In genomic region chr10:80997332-80997731, GRCm38 (mm10) we compare ENCODE assay signal across 25 mouse cellular contexts. TPM values are rescaled to one million over a fixed set of nuclear protein-coding genes. Genes with fewer than 3 reads are reported as not detected.
DNase-seq lines count a peak whose midpoint lies in the region; ATAC-seq and TF ChIP-seq lines count a peak whose summit lies in the region.
"Had no signal": no experiment of that assay in that cellular context is flagged by ENCODE, and none has a peak within 500 bp of the region (broad histone marks: within the 10 kb centered on the region; RNA-seq: fewer than 3 reads in every experiment).

No protein-coding gene starts in this region.

- no peaks in the 10 kb centered on the region; the same call in none of the 2 replicates for H3K4me1 ChIP-seq in hindbrain, embryonic 11.5 days (replicated peaks; ENCODE audit: control insufficient read depth, insufficient read depth, low read length)
- H3K4me1 ChIP-seq in hindbrain, embryonic 10.5 days (replicated peaks), result peaks cover 43% of the 10 kb centered on the region
- H3K4me1 ChIP-seq in CH12.LX (ENCODE audit: control insufficient read depth in 1 of 2, insufficient read depth in 2 of 2), result peaks cover 14 to 44% of the 10 kb centered on the region in 2 experiments
- peaks cover 66% of the 10 kb centered on the region for H3K4me1 ChIP-seq in E14TG2a.4 (replicated peaks; ENCODE audit: low read depth, low read length)
- peaks cover 14% of the 10 kb centered on the region for H3K4me1 ChIP-seq in cortical plate, adult 2 months (ENCODE audit: control insufficient read depth, insufficient read depth, low read length)
- peaks cover 15% of the 10 kb centered on the region for H3K4me1 ChIP-seq in liver, embryonic 11.5 days (replicated peaks; ENCODE audit: control insufficient read depth, insufficient read depth, low read length)

- WGBS in hindbrain, embryonic 11.5 days, result 84% methylated on average over 8 of the region's 8 CpGs
- 85% methylated on average over 8 of the region's 8 CpGs for WGBS in hindbrain, embryonic 10.5 days
- 78% methylated on average over 8 of the region's 8 CpGs for WGBS in liver, embryonic 11.5 days

- no peak for ATAC-seq in hindbrain, embryonic 11.5 days (ENCODE audit: low FRiP score)
- ATAC-seq in liver, embryonic 11.5 days (replicated peaks; ENCODE audit: low FRiP score), result no peak
- ATAC-seq: activated CD4-positive, CD25-positive, alpha-beta regulatory T cell, adult 4 months; forebrain, embryonic 15.5 days; Patski had no signal

- intact Hi-C loops in heart, postnatal 14 days (cut with DNase I), result loop anchor here (5.0 kb wide), 2 partner anchors 175 to 180 kb away; partner anchors contain the start of gene Eef2
- intact Hi-C loops in left cerebral cortex, adult 2 months (cut with DNase I), result loop anchor here (5.0 kb wide), 1 partner anchor 170 kb away; the partner anchor contains the start of gene Oaz1

- H3K27me3 ChIP-seq in hindbrain, embryonic 11.5 days (ENCODE audit: control insufficient read depth, insufficient read depth, low read length), result peaks cover 3% of the 10 kb centered on the region; the same call in 1 of the 2 replicates
- H3K27me3 ChIP-seq in hindbrain, embryonic 10.5 days (ENCODE audit: insufficient read depth, poor library complexity, severe bottlenecking), result peaks cover 33% of the 10 kb centered on the region
- H3K27me3 ChIP-seq in CH12.LX (replicated peaks) (peaks cover 61% of the 10 kb centered on the region), E14TG2a.4 (ENCODE audit: insufficient read depth, low read length) (peaks cover 35% of the 10 kb centered on the region)
- peaks cover 19% of the 10 kb centered on the region for H3K27me3 ChIP-seq in liver, embryonic 11.5 days (replicated peaks; ENCODE audit: control insufficient read depth, insufficient read depth, low read length)
- H3K27me3 ChIP-seq: Patski had no signal

- TF ChIP-seq CTCF in CH12.LX (conservative IDR thresholded peaks at IDR 0.05 in 1 of 2, IDR thresholded peaks at IDR 0.05 in 1 of 2; ENCODE audit: low read depth in 2 of 2, low read length in 2 of 2) (no peak), E14TG2a.4 (conservative IDR thresholded peaks at IDR 0.05; ENCODE audit: low read length) (no peak)
- TF ChIP-seq CTCF in cortical plate, adult 2 months (IDR thresholded peaks at IDR 0.05; ENCODE audit: extremely low read depth, insufficient read depth, low read length), result no peak
- TF ChIP-seq CTCF in left cerebral cortex, adult 2 months (IDR thresholded peaks at IDR 0.05), result no peak

- H3K4me3 ChIP-seq in hindbrain, embryonic 11.5 days (ENCODE audit: low read depth, low read length), result no peak overlapping the region
- H3K4me3 ChIP-seq in hindbrain, embryonic 10.5 days, result no peak overlapping the region
- H3K4me3 ChIP-seq in CH12.LX (replicated peaks in 1 of 3; ENCODE audit: low read depth in 2 of 3, low read length in 2 of 3, poor library complexity in 1 of 3), result no peak overlapping the region
- H3K4me3 ChIP-seq in E14TG2a.4 (replicated peaks; ENCODE audit: low read length), result peak overlapping the region; percentile 60
- no peak overlapping the region for H3K4me3 ChIP-seq in cortical plate, adult 2 months (ENCODE audit: insufficient read depth, low read length)
- no peak overlapping the region for H3K4me3 ChIP-seq in liver, embryonic 11.5 days (ENCODE audit: low read depth, low read length)
- H3K4me3 ChIP-seq in left cerebral cortex, adult 2 months, result no peak overlapping the region
- H3K4me3 ChIP-seq: embryonic facial prominence, embryonic 13.5 days; embryonic facial prominence, embryonic 15.5 days; erythroblast, embryonic 14.5 days; forebrain, embryonic 10.5 days; forebrain, embryonic 12.5 days; forebrain, embryonic 15.5 days had no signal

- in situ Hi-C loops in CH12.LX (cut with MboI; ENCODE audit: low pct_ligation_motif_present, low pct_unique_long_range_greater_than_20kb, low sequenced_read_pairs), result loop anchor here (5.0 to 10.0 kb wide), 3 partner anchors 175 to 250 kb away; partner anchors contain the start of gene Amh

- dilution Hi-C loops in CH12.LX (cut with MboI; ENCODE audit: extremely low pct_ligation_motif_present, extremely low pct_unique_long_range_greater_than_20kb, low sequenced_read_pairs), result no loop called here

- TF ChIP-seq POLR2A in CH12.LX (IDR thresholded peaks at IDR 0.05; ENCODE audit: low read depth, low read length), result no peak
- no peak for TF ChIP-seq POLR2A in cortical plate, adult 2 months (IDR thresholded peaks at IDR 0.05; ENCODE audit: extremely low read depth, insufficient read depth, low read length)

- H3K9me3 ChIP-seq in hindbrain, embryonic 11.5 days (ENCODE audit: control insufficient read depth, low read length), result no peaks in the 10 kb centered on the region
- H3K9me3 ChIP-seq in hindbrain, embryonic 10.5 days, result no peaks in the 10 kb centered on the region
- H3K9me3 ChIP-seq in CH12.LX (replicated peaks; ENCODE audit: low read length), result peaks cover 3% of the 10 kb centered on the region
- no peaks in the 10 kb centered on the region for H3K9me3 ChIP-seq in E14TG2a.4 (ENCODE audit: low read length)
- no peaks in the 10 kb centered on the region for H3K9me3 ChIP-seq in liver, embryonic 11.5 days (ENCODE audit: control insufficient read depth, low read length)
- H3K9me3 ChIP-seq: embryonic facial prominence, embryonic 13.5 days; embryonic facial prominence, embryonic 15.5 days; forebrain, embryonic 10.5 days; forebrain, embryonic 12.5 days; forebrain, embryonic 15.5 days; G1E had no signal

- no peak for DNase-seq in hindbrain, embryonic 11.5 days (ENCODE audit: low spot score)
- no peak for DNase-seq in hindbrain, embryonic 10.5 days (ENCODE audit: low spot score)
- no peak for DNase-seq in CH12.LX (ENCODE audit: extremely low read depth)
- DNase-seq in liver, embryonic 11.5 days (ENCODE audit: low spot score), result no peak
- DNase-seq in heart, postnatal 14 days, result no peak
- DNase-seq in left cerebral cortex, adult 2 months (ENCODE audit: extremely low spot score in 1 of 2, low spot score in 2 of 2), result no peak
- DNase-seq: adrenal gland, adult 8-10 months; adrenal gland, postnatal 14 days; adrenal gland, postnatal 36 days; cerebellum, adult 11-12 months; cerebellum, adult 2 months; cerebellum, postnatal 10 days; cerebellum, postnatal 25 days; embryo, embryonic 11 days had no signal

- no peaks in the 10 kb centered on the region for H3K36me3 ChIP-seq in hindbrain, embryonic 11.5 days (ENCODE audit: control insufficient read depth, insufficient read depth, low read length)
- no peaks in the 10 kb centered on the region for H3K36me3 ChIP-seq in hindbrain, embryonic 10.5 days
- H3K36me3 ChIP-seq in CH12.LX (replicated peaks in 1 of 2; ENCODE audit: control insufficient read depth in 1 of 2, insufficient read depth in 1 of 2, low read length in 1 of 2), result no peaks in the 10 kb centered on the region
- no peaks in the 10 kb centered on the region for H3K36me3 ChIP-seq in E14TG2a.4 (ENCODE audit: insufficient read depth, low read length)
- no peaks in the 10 kb centered on the region for H3K36me3 ChIP-seq in liver, embryonic 11.5 days (ENCODE audit: control insufficient read depth, insufficient read depth, low read length)
- H3K36me3 ChIP-seq: embryonic facial prominence, embryonic 13.5 days; embryonic facial prominence, embryonic 15.5 days; forebrain, embryonic 10.5 days; forebrain, embryonic 12.5 days; forebrain, embryonic 15.5 days; G1E had no signal

- 0 out of 2 replicates have a peak, but pooled peaks have one; percentile 18 for TF ChIP-seq EP300 in CH12.LX (IDR thresholded peaks at IDR 0.05; ENCODE audit: low read length)

- no peak overlapping the region for H3K4me2 ChIP-seq in hindbrain, embryonic 11.5 days (replicated peaks; ENCODE audit: low read depth, low read length)
- H3K4me2 ChIP-seq in CH12.LX (ENCODE audit: insufficient read depth, low read depth, poor library complexity, severe bottlenecking), result no peak overlapping the region
- H3K4me2 ChIP-seq in liver, embryonic 11.5 days, result no peak overlapping the region
- H3K4me2 ChIP-seq: embryonic facial prominence, embryonic 13.5 days; embryonic facial prominence, embryonic 15.5 days; forebrain, embryonic 12.5 days; forebrain, embryonic 15.5 days had no signal

- no peak overlapping the region for H3K27ac ChIP-seq in hindbrain, embryonic 11.5 days (ENCODE audit: low read depth, low read length)
- no peak overlapping the region for H3K27ac ChIP-seq in hindbrain, embryonic 10.5 days
- no peak overlapping the region for H3K27ac ChIP-seq in CH12.LX (ENCODE audit: insufficient read depth, low read depth)
- 0 out of 2 replicates have a peak overlapping the region, but pooled peaks have one; percentile 15 for H3K27ac ChIP-seq in cortical plate, adult 2 months (ENCODE audit: insufficient read depth, low read length)
- no peak overlapping the region for H3K27ac ChIP-seq in liver, embryonic 11.5 days (ENCODE audit: low read depth, low read length)
- no peak overlapping the region for H3K27ac ChIP-seq in left cerebral cortex, adult 2 months
- H3K27ac ChIP-seq: embryonic facial prominence, embryonic 13.5 days; embryonic facial prominence, embryonic 15.5 days; forebrain, embryonic 10.5 days; forebrain, embryonic 12.5 days; forebrain, embryonic 15.5 days had no signal

- no peak for TF ChIP-seq RAD21 in CH12.LX (IDR thresholded peaks at IDR 0.05; ENCODE audit: low read depth, low read length)

- no peaks in the 10 kb centered on the region for H3K79me2 ChIP-seq in CH12.LX (replicated peaks; ENCODE audit: control insufficient read depth, extremely low read depth, insufficient read depth, poor library complexity, severe bottlenecking)

- 0 out of 2 replicates have a peak overlapping the region, but pooled peaks have one; percentile 23 for H3K9ac ChIP-seq in hindbrain, embryonic 11.5 days (ENCODE audit: low read depth, low read length)
- H3K9ac ChIP-seq in CH12.LX (ENCODE audit: insufficient read depth, low read depth), result no peak overlapping the region
- H3K9ac ChIP-seq in liver, embryonic 11.5 days (ENCODE audit: low read depth, low read length), result no peak overlapping the region
- H3K9ac ChIP-seq: embryonic facial prominence, embryonic 15.5 days; forebrain, embryonic 15.5 days had no signal

RNA-seq across cellular contexts. Expression of gene Gng7, which starts 17.4 kb away (rescaled TPM):
- polyA plus RNA-seq in hindbrain, embryonic 11.5 days (2014; fragmentation: Nextera tagmentation; extraction: Ambion mirVana), result 6.6 and 7.2 TPM in 2 replicates
- 7.1 and 8.6 TPM in 2 replicates for polyA plus RNA-seq in hindbrain, embryonic 10.5 days (2016; fragmentation: Nextera tagmentation; extraction: Ambion mirVana)
- total RNA-seq in CH12.LX (2012; rRNA removed) (0.46 and 0.47 TPM in 2 replicates), CH12.LX (2014; rRNA removed) (not detected in 2 replicates)
- 0.24 and 0.68 TPM in 2 replicates for polyA plus RNA-seq in CH12.LX (2012; ENCODE audit: insufficient read length, low read depth)
- polyA plus RNA-seq in cortical plate, adult 2 months (2012; rRNA removed), result 77.9 and 152 TPM in 2 replicates
- polyA plus RNA-seq in liver, embryonic 11.5 days (2014; fragmentation: Nextera tagmentation; extraction: Ambion mirVana), result 1.8 and 2.1 TPM in 2 replicates
- total RNA-seq in heart, postnatal 14 days (2021), result under 1 TPM; 0.27 to 0.31 TPM
- total RNA-seq in left cerebral cortex, adult 2 months (2021), result 100 to 1,000 TPM in 1 of 2 experiments, 10 to 100 TPM in 1; 66.6 to 111 TPM
- polyA plus RNA-seq: activated CD4-positive, CD25-positive, alpha-beta regulatory T cell, adult 4 months; erythroblast, embryonic 14.5 days had no signal

RNA-seq across cellular contexts. Expression of gene Diras1, which starts 28.1 kb away (rescaled TPM):
- 3.4 and 5.8 TPM in 2 replicates for polyA plus RNA-seq in hindbrain, embryonic 11.5 days (2014; fragmentation: Nextera tagmentation; extraction: Ambion mirVana)
- 4.6 and 9.8 TPM in 2 replicates for polyA plus RNA-seq in hindbrain, embryonic 10.5 days (2016; fragmentation: Nextera tagmentation; extraction: Ambion mirVana)
- total RNA-seq in CH12.LX (2012; rRNA removed) (not detected in 2 replicates), CH12.LX (2014; rRNA removed) (not detected in 2 replicates)
- polyA plus RNA-seq in CH12.LX (2012; ENCODE audit: insufficient read length, low read depth), result not detected in 2 replicates
- polyA plus RNA-seq in cortical plate, adult 2 months (2012; rRNA removed), result 83.8 and 85.3 TPM in 2 replicates
- polyA plus RNA-seq in liver, embryonic 11.5 days (2014; fragmentation: Nextera tagmentation; extraction: Ambion mirVana), result 0.45 TPM in 1 of 2 replicates, not detected in the other
- total RNA-seq in heart, postnatal 14 days (2021), result under 1 TPM in 1 of 2 experiments, not detected in 1; 0.10 TPM
- total RNA-seq in left cerebral cortex, adult 2 months (2021), result 100 to 1,000 TPM; 100 to 116 TPM
- polyA plus RNA-seq: erythroblast, embryonic 14.5 days had no signal

RNA-seq across cellular contexts. Expression of gene Slc39a3, which starts 39.9 kb away (rescaled TPM):
- 9.2 and 11.0 TPM in 2 replicates for polyA plus RNA-seq in hindbrain, embryonic 11.5 days (2014; fragmentation: Nextera tagmentation; extraction: Ambion mirVana)
- polyA plus RNA-seq in hindbrain, embryonic 10.5 days (2016; fragmentation: Nextera tagmentation; extraction: Ambion mirVana), result 16.9 and 26.7 TPM in 2 replicates
- total RNA-seq in CH12.LX (2012; rRNA removed) (6.3 and 7.2 TPM in 2 replicates), CH12.LX (2014; rRNA removed) (3.5 and 3.9 TPM in 2 replicates)
- 4.2 and 4.3 TPM in 2 replicates for polyA plus RNA-seq in CH12.LX (2012; ENCODE audit: insufficient read length, low read depth)
- polyA plus RNA-seq in cortical plate, adult 2 months (2012; rRNA removed), result 72.8 and 73.0 TPM in 2 replicates
- polyA plus RNA-seq in liver, embryonic 11.5 days (2014; fragmentation: Nextera tagmentation; extraction: Ambion mirVana), result 9.1 and 9.4 TPM in 2 replicates
- total RNA-seq in heart, postnatal 14 days (2021), result 10 to 100 TPM; 13.6 to 14.8 TPM
- 10 to 100 TPM; 61.3 to 62.5 TPM for total RNA-seq in left cerebral cortex, adult 2 months (2021)
